Mouse (Mus musculus) E14TG2a.4 (cell line): ENCODE data around the gene Trmo.

Experiments
- H3K27me3 ChIP-seq: 2 replicates; pipeline ENCODE4 v1.6.1; 2014; ENCODE audit warnings: low read length, control low read depth; ENCODE audit not compliant: insufficient read depth
- H3K36me3 ChIP-seq: 2 replicates; pipeline ENCODE4 v1.6.1; 2014; ENCODE audit warnings: low read length, control low read depth; ENCODE audit not compliant: insufficient read depth
- H3K4me1 ChIP-seq: replicated peaks from 2 replicates; pipeline ENCODE4 v1.6.1; 2014; ENCODE audit warnings: low read depth, low read length, control low read depth
- H3K4me3 ChIP-seq: replicated peaks from 2 replicates; pipeline ENCODE4 v1.5.1; 2014; ENCODE audit warnings: mild to moderate bottlenecking, low read length
- H3K9me3 ChIP-seq: 2 replicates; pipeline ENCODE4 v1.6.1; 2014; ENCODE audit warnings: low read length, control low read depth
- CTCF ChIP-seq: conservative IDR thresholded peaks from 2 replicates; pipeline ENCODE4 v1.5.1; 2014; ENCODE audit warnings: low read length
- NANOG ChIP-seq: IDR thresholded peaks from 2 replicates; pipeline ENCODE4 v1.6.1; 2014; ENCODE audit warnings: borderline replicate concordance, low read length, mixed read lengths
- POU5F1 ChIP-seq: IDR thresholded peaks from 2 replicates; pipeline ENCODE4 v1.6.1; 2014; ENCODE audit warnings: low read length, borderline replicate concordance

Trmo gene

DNA sequence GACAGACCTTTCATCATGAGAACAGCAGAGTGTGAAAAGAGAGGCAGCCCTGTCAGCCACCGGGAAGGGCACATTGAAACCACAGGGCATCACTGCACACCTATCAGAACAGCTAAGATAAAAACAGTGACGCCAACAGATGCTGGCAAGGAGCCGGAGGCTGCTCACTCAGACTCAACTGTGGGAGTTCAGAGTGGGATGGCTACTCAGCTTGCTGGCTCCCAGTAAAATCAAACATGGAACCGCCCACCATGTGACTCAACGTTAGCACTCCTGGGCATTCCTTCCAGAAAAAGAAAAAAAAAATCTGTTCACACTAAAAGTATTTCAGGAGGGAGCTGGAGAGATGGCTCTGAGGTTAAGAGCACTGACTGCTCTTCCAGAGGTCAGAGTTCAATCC is 28.0 kb downstream of the Trmo start:
- TF ChIP-seq CTCF (no peak), POU5F1 (no peak), NANOG (no peak)
- H3K4me3 ChIP-seq: no peak overlapping the region
- H3K4me1 ChIP-seq: peaks cover 8% of the 10 kb centered on the region
- peaks cover 28% of the 10 kb centered on the region for H3K27me3 ChIP-seq
- peaks cover 3% of the 10 kb centered on the region for H3K9me3 ChIP-seq
- H3K36me3 ChIP-seq: no peaks in the 10 kb centered on the region

DNA sequence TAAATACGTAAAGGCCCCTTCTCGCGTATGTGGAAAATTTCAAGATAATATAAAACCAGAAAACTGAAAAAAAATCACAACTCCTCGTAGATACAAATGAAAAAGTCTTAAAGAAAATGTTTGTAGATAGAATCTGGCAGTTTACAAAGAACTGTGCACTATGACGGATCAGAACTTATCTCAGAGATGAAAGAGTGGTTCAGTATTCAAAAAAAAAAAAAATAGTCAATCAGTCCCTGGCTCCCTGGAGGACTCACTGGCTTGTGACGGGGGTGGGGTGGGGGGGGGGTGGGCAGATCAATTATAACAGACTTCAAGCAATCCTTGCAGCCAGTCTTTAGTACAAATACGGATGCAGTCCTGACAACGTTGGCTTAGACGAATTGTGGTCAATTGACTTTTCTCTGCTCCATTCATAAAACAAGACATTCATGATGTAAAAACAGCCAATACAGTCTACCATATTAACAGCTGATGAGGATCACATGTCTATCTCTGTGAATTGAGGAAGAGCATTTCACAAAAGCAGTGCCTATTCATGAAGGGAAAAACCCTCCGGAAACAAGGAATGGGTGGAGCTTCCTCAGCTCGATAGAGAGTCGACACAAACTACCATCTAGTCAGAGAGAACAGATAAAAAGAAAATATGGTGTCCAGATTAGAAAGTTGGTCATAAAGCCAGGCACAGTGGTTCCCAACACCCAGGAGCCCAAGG is 29.5 kb downstream of the Trmo start:
- H3K4me3 ChIP-seq: no peak overlapping the region
- peaks cover 3% of the 10 kb centered on the region for H3K9me3 ChIP-seq
- H3K4me1 ChIP-seq: peaks cover 11% of the 10 kb centered on the region
- H3K27me3 ChIP-seq: peaks cover 26% of the 10 kb centered on the region
- TF ChIP-seq CTCF (no peak), POU5F1 (no peak), NANOG (no peak)
- H3K36me3 ChIP-seq: no peaks in the 10 kb centered on the region

DNA sequence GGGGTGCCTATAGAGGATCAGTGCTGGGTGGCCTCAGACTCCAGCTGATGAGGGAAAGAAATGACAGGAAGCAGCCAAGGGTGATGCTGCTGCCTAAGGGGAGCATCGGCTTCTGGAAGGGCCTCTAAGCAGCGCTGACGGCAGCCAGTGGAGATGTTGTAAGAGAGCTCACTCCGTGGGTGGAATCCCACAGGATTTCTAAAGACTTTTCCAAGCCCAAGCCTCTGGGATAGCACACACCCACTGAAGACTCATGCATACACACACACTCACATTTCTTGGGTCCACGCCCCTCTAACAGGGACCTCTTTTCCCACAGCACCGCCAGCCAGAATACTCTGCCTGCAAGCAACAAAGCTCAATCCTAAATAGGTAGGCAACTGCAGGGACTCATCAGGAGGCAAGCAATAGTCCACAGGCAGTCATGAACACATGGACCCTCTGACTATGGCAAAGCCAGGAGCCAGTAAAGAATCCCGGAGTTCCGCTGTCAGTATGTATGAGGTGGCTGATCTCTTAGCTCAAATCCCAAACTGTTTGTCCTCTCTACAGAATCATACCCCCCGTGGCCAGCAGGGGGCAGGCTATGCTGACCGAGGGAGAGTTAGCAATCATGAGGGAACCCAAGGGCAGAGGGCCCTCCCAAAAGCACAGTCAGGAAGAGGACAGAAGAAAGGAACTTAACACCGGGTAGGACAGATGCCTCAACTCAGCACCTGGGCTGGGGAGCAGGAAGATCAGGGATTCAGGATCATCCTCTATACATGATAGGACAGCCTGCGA is 32.7 kb downstream of the Trmo start:
- Histone ChIP-seq H3K4me3 (no peak overlapping the region), H3K4me1 (peaks cover 28% of the 10 kb centered on the region), H3K27me3 (peaks cover 46% of the 10 kb centered on the region), H3K9me3 (no peaks in the 10 kb centered on the region), H3K36me3 (no peaks in the 10 kb centered on the region)
- TF ChIP-seq CTCF (peak; percentile 97), NANOG (no peak)

DNA sequence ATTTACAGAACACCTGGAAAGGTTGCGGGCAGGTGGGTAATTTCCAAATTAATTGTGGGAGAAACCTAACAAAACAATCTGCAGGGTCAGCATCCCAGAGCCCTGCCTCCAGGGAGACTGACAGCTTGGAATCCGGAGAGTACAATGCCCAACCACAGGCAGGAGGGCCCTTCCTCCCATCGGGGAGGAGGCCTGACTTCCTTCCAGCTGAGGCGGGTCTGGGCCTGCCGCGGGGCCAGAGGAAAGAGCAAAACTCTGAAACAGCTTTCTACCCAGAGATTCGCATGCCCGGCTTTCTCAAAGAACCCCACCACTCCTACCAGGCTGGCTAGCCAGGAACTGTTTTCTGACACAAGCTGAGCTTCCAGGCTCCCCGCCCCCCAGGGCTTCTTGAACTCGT is 36.2 kb downstream of the Trmo start:
- Histone ChIP-seq H3K27me3 (peaks cover 79% of the 10 kb centered on the region), H3K4me1 (peaks cover 31% of the 10 kb centered on the region), H3K4me3 (peak overlapping the region; percentile 39), H3K36me3 (no peaks in the 10 kb centered on the region), H3K9me3 (no peaks in the 10 kb centered on the region)
- TF ChIP-seq CTCF (no peak), POU5F1 (no peak), NANOG (no peak)

DNA sequence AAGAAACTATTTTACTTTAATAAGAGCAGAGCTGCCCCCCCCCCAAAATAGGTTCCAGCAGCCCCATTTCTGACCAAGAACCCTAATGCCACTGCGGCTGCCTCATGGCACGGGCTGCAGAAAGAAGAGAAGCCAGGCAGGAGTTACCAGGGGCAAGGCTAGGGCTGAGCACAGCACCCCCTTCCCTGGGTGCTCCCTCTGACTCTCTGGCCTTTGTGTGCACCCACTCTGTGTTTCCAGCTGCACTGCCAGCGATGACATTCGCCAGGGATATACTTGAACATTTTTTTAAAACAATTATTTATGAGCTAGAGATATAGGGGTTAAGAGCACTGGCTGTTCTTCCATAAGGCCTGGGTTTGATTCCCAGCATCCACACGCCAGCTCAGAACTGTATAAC is 39.7 kb downstream of the Trmo start:
- TF ChIP-seq NANOG (no peak), POU5F1 (no peak), CTCF (no peak)
- no peaks in the 10 kb centered on the region for H3K36me3 ChIP-seq
- H3K27me3 ChIP-seq: peaks cover 89% of the 10 kb centered on the region
- H3K9me3 ChIP-seq: no peaks in the 10 kb centered on the region
- peaks cover 35% of the 10 kb centered on the region for H3K4me1 ChIP-seq
- H3K4me3 ChIP-seq: no peak overlapping the region

DNA sequence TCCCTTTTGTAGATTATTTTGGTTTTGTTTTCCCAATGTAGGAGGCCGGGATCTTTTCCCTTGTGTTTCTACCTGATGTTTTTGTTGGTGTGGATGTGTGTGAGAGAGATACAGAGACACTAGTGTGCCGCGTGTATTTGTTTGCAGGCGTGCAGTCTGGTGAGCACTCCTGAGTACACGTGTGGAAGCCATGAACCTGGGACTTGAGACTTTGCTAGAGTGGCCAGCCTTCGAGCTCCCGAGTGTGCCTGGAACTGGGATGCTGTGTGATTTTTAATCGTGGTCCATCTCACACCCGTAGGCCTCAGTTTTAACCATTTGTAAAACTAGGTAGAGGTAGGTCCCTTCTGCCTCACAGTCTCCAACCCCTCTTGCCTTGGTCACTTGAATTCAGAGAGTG is 40.3 kb downstream of the Trmo start:
- no peak for TF ChIP-seq POU5F1
- no peak for TF ChIP-seq CTCF
- TF ChIP-seq NANOG: no peak
- H3K4me3 ChIP-seq: no peak overlapping the region

DNA sequence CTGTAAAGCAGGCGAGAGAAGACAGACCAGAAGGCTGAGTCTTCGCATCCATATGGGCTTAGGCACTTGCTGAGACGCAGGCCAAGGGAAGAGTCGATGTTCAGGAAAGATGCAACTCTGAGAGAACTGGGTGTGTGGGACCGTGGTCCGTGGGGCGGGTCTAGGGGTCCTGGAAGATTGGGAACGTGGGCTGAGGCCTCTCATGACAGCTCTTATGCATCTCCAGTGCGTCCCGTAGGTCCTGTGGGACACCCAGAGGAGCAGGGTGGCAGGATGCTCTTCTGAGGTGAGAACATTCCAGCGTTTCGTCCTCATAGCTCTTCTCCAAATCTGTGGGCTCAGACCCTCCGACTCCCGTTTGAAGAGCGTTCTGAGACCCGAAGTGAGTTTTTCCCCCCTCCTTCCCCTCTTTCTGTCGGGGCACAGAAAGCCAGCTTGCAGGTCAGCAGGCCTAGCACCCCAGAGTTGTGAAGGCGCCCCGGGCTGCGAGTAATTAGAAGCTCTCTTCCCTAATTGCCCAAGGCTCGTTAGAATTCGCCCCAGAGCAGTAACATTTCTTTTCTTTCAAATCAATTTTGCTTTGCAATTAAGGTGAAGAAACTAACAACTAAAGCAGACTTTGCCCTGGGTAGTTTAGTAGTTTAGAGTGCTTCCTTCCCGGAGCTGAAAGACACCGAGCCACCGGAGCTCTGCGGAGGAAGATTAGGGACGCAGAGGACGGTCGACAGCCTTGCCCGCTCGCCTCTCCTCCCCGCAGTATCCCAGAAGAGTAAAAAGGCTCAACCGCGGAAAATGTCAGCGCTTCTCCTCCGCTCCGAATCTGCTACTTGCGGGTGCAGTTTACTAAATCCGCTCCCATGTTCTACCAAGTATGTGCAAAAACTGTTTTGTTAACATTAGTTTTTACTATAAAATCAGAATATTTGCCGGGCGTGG is 41.4 kb downstream of the Trmo start:
- Histone ChIP-seq H3K4me3 (no peak overlapping the region), H3K9me3 (no peaks in the 10 kb centered on the region), H3K36me3 (no peaks in the 10 kb centered on the region), H3K4me1 (peaks cover 27% of the 10 kb centered on the region), H3K27me3 (peaks cover 92% of the 10 kb centered on the region)
- TF ChIP-seq CTCF (no peak), POU5F1 (no peak), NANOG (no peak)

More for the DNA sequence above, 40.3 kb downstream of the Trmo start:
- H3K9me3 ChIP-seq: no peaks in the 10 kb centered on the region
- H3K4me1 ChIP-seq: peaks cover 33% of the 10 kb centered on the region
- H3K27me3 ChIP-seq: peaks cover 92% of the 10 kb centered on the region
- H3K36me3 ChIP-seq: no peaks in the 10 kb centered on the region

DNA sequence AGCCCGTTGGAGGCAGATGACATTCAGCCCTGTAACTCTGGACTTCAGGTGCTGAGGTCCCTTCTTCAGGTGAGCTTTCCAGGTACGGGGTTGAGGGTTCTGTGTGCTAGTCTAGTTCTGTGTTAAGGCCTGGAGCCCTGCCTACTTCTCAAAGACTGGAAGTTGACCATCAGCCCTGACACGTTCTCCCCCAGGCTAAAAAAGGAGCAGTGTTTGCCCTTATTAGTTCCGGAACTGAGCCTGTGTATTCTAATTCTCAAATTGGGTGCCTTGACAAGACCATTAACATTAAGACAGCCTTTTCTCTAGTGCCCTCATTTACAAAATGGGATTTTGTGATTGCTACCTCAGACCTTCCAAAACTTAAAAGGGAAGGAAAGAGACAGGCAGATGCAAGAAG is 42.1 kb downstream of the Trmo start:
- TF ChIP-seq CTCF (no peak), POU5F1 (no peak), NANOG (no peak)
- H3K27me3 ChIP-seq: peaks cover 94% of the 10 kb centered on the region
- no peaks in the 10 kb centered on the region for H3K36me3 ChIP-seq
- no peaks in the 10 kb centered on the region for H3K9me3 ChIP-seq
- no peak overlapping the region for H3K4me3 ChIP-seq
- H3K4me1 ChIP-seq: peaks cover 28% of the 10 kb centered on the region
